Mouse (Mus musculus) c-Kit-positive CD71-positive TER-119-positive erythroid progenitor cells, embryonic 14.5 days (primary cell): Measurements from ENCODE around the gene Fam171a2.
A peak's percentile ranks its signal among the peaks of the same experiment; 100 is the strongest.
"Not testable (repeated sequence)": the region's sequence is repeated elsewhere in the genome, so short reads cannot be mapped to it uniquely, and the experiment has no call there.

Source experiments
- DNase-seq: peaks from one replicate; pipeline ENCODE4 v3.0.0-alpha.2; 2013; ENCODE audit warnings: low spot score

The Fam171a2 gene

GRCm38 (mm10) chr11:102434816-102435705 is 12.4 kb downstream of the Fam171a2 start:
- no peak for DNase-seq

DNA sequence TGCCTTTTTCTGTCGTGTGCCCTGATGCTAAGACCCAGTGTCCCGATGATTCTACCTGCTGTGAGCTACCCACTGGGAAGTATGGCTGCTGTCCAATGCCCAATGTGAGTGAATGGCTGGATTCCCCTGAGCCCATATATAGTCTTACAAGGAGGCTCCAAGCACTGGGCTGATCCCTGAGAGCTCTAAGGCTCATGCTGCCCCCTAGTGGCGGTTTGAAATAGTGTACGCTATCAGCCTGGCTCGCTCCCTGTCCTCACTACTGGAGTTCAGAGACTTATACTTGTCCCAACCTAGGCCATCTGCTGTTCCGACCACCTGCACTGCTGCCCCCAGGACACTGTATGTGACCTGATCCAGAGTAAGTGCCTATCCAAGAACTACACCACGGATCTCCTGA is 13.1 kb downstream of the Fam171a2 start:
- peak; percentile 88 for DNase-seq

DNA sequence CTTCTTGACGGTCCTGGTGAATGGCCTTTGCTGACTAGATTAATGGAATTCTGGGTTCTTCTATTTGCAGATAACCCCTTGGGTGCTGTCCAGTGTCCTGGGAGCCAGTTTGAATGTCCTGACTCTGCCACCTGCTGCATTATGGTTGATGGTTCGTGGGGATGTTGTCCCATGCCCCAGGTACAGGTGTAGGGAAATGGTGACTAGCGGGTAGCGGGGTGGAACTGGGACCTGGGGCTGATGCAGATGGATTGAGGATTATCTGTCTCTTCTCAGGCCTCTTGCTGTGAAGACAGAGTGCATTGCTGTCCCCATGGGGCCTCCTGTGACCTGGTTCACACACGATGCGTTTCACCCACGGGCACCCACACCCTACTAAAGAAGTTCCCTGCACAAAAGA is 13.6 kb downstream of the Fam171a2 start:
- DNase-seq = no peak

- no peak for DNase-seq
Measured at GRCm38 (mm10) chr11:102432896-102433295, 14.6 kb downstream of the Fam171a2 start.

DNA sequence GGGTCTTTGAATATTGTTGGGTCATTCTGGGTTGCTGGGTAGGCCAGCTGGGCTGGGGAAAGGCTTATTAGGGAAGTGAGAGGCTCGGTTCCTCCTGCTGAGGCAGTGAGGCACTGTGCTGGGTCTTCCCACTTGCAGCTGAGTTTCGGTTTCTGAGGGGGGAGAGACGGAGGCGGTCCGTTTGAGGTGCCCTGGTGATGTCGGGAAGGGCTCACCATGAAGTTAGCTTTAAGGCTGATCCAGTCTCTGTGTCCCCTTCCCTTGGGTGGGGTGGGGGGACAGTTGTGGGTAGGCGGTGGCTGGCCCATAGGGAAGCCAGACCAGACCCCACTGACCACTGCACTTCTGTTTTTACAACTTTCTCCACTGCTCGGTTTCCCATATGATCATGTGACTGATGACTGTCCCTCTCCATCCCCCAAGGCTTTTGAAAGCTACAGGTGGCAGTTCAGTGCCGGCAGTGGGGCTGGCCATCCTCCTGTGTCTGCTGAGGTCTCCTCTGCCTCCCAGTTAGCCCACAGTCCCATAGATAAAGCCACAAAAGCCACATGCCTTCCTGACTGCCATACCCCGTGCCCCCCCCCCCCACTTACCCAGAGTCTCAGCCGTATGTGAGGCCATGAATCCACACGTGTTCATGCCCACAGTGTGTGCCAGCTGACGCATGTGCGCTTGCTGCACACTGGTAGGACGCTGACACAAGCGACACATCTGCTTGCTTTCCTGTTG is 15.2 kb downstream of the Fam171a2 start:
- DNase-seq = no peak

DNA sequence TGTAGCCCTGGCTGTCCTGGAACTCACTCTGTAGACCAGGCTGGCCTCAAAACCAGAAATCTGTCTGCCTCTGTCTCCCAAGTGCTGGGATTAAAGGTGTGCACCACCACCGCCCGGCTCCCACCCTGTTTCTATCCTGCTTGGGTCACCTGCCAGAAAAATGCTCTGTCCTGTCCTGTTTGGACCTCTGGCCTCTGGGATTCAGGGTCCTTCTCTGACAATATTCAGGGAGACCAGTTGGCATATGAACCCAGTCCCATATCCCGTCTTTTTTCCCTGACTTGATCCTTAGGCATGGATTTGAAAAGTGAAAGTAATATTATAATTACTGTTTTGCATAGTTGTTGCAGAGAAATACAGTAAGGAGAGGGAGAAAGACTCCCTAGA is 15.8 kb downstream of the Fam171a2 start:
- DNase-seq = no peak

DNA sequence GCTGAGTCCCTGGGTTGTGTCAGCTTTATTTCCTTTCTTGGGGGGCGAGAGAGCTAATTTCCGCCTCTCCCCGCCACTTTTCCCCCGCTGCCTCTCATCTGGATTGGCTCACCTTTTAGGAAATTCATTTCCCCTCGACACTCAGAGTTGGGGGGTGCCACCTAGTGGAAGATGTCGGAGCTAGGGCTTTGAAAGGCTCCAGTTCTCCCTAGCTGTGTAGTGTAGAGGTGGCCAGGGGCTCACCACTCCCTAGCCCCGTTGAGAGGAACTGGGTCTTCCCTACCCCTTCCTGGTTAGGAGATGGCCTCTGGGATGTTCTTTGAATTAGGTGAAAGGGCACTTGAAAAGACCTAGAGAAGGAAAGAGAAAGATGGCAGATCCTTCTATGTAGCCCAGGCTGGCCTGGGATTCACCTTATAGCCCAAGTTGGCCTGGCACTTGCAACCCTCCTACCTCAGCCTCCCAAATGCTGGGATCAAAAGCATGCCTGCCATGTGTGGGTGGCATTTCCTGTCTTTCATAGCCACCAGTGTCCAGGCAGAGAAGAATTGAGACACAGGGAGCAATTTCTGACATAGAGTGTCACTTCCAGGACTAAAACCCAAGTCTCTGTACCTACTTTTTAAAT is 16.4 kb downstream of the Fam171a2 start:
- peak; percentile 79 for DNase-seq

GRCm38 (mm10) chr11:102430121-102431017 is 17.1 kb downstream of the Fam171a2 start, which contains the start of gene Grn:
Grn (plus strand) TSS chr11:102430315.
- peak; percentile 79 for DNase-seq

GRCm38 (mm10) chr11:102429551-102429950 is 17.9 kb downstream of the Fam171a2 start:
- no peak for DNase-seq

- no peak for DNase-seq
Measured at GRCm38 (mm10) chr11:102428981-102429540, 18.4 kb downstream of the Fam171a2 start.

GRCm38 (mm10) chr11:102425555-102426316 is 21.7 kb downstream of the Fam171a2 start:
- DNase-seq = no peak

GRCm38 (mm10) chr11:102424666-102425065 is 22.8 kb downstream of the Fam171a2 start:
- no peak for DNase-seq

DNA sequence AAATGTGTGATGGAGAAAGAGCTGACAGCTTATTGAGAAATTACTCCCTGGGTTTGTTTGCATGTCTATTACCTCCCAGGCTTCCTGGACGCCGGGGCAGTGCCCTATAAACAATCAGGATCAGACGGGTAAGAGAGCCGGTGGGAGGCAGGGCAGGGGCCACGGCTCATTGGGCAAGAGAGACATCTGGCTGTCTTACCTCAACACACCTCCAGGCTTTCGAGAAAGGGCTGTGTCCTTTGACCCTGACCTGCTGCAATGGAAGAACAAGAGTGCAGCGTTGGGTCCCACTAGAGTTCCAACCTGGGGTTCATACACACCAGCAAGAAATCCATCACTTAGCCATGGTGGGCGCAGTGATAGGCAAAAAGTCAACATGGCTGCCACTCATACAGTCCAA is 25.9 kb downstream of the Fam171a2 start:
- no peak for DNase-seq

DNA sequence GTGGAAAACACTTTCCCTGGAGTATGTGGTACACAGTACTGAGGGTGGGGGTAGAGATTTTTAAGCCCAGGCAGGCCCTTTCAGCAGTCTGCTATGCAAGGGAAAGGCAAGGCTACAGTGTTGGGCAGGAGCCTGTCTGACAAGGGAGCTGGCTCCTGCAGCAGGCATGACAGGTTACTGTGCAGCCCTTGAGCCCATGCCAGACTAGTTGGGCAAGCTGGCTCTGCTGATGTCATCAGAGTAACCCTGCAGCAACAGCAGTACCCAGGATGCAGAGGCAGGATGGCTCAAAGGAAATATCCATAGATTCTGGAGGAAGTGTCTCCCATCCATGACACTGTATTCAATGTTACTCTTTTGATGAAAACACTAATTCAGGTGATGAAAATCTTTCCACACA is 28.6 kb downstream of the Fam171a2 start:
- DNase-seq = no peak

DNA sequence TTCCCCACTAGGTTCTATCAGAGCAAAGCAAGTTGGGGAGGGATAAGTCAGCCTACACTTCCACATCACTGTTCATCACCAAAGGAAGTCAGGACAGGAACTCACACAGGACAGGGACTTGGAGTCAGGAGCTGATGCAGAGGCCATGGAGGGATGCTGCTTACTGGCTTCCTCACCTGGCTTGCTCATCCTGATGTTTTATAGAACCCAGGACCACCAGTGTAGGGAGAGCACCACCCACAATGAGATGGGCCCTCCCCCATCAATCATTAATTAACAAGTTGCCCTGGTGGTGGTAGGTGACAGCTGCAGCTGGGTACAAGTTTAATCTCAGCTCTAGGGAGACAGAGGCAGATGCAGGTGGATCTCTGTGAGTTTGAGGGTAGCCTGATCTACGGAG is 30.3 kb downstream of the Fam171a2 start:
- no peak for DNase-seq

DNA sequence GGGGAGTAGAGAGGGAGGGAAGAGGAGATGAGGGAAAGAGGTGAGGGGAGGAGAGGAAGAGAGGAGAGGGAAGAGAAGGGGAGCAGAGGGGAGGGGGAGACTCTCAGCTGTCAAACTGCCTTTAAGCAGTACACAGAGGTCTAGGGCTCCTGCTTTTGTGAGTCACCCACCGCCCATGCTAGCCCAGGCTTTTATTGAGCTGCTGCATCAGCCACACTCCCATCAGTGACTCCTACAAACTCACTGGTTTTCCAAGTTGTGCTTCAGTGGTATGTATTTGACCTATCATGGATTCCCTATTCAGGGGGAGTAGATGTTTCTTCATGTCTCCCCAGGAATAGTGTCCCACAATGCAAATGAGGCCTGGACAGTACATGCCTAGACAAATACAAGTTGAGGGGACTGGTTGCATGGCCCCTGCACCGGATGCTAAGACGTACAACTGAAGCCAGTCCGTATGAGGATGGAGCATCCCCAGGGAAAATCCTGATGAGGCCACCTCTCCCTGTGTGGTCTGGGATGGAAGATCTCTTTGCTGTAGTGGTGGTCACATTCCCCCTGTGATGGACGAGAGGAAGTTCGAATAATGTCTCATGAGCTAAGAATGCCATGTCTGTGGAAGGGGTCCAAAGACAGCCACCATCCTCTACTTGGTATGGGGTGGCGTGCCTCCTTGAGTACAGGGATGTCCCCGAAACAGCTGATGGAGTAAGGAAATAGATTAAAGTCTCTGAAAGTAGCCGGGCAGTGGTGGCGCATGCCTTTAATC is 32.3 kb downstream of the Fam171a2 start:
- DNase-seq = no peak

DNA sequence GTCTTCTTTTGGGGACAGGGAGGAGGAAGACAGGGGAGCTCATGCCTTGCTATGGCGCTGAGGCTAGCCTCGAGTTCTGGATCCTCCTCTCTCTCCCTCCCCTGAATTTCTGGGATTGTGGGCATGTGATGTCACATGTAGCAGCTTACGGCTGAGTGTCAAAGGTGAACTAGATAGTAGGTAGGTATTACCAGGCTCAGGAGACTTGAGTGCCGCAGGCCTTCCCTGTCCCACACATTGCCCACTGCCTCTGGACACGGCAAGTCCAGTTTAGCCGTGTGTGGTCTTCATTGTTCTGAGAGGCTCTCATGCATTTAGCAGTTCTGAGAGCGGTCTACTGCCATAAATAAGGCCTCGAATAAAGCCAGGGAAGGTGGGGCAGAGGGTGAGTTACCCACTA is 34.4 kb downstream of the Fam171a2 start:
- no peak for DNase-seq

GRCm38 (mm10) chr11:102411704-102412103 is 35.8 kb downstream of the Fam171a2 start:
- peak; percentile 92 for DNase-seq

- no peak for DNase-seq
Measured at GRCm38 (mm10) chr11:102411061-102411460, 36.4 kb downstream of the Fam171a2 start.

GRCm38 (mm10) chr11:102410345-102410744 is 37.1 kb downstream of the Fam171a2 start:
- DNase-seq = not testable (repeated sequence)
